In the genomic region with DNA sequence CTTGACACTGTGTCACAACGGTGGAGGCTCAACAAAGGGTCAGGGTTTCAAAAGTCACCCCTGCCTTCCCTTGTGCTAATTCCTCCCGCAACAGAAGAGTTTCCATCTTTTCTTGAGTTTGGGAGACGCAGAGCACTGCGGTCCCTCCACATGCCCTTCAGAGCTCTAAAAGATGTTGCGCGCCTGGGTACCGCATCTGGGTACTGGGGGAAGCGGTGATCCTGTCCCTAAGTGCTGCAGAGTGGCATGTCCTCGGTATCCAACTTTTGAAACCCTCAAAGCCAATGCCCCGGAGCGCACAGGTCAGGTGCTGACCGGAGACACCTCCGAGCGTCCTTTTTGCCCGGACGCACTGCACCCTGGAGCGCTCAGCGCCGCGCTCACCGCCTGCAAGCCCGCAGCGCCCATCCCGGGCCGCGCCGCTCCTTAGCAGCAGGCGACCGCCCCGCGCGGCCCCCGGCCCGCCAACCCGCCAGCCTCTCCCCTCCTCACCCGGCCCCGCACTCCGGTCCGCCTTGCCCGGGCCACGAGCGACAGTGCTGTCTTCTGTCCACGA, we compare ENCODE assay signal across 9 mouse cellular contexts. TPM values are rescaled to one million over a fixed set of nuclear protein-coding genes. Genes with fewer than 3 reads are reported as not detected.
DNase-seq lines count a peak whose midpoint lies in the region; ATAC-seq lines count a peak whose summit lies in the region.
"Had no signal": no experiment of that assay in that cellular context is flagged by ENCODE, and none has a peak within 500 bp of the region (broad histone marks: within the 10 kb centered on the region; RNA-seq: fewer than 3 reads in every experiment).

No protein-coding gene starts in this region.

- peak; percentile 28 for ATAC-seq in frontal cortex, adult (ENCODE audit: low TSS enrichment)
- peak; percentile 56 for ATAC-seq in midbrain, embryonic 14.5 days (ENCODE audit: low FRiP score, low TSS enrichment)
- no peak for ATAC-seq in monocyte, adult 5-6 weeks (replicated peaks; ENCODE audit: insufficient number of reproducible peaks, low FRiP score, low TSS enrichment, poor library complexity, severe bottlenecking)

- under 1% methylated on average over 42 of the region's 43 CpGs for WGBS in midbrain, embryonic 14.5 days

- peak overlapping the region; percentile 66 for H3K9ac ChIP-seq in midbrain, embryonic 14.5 days (replicated peaks; ENCODE audit: low read length)

- H3K27ac ChIP-seq in midbrain, embryonic 14.5 days (replicated peaks; ENCODE audit: low read depth, low read length) = no peak overlapping the region; the same call in 1 of the 2 replicates

- 0 out of 2 replicates have a peak, but pooled peaks cover 7% of the 10 kb centered on the region for H3K4me1 ChIP-seq in midbrain, embryonic 14.5 days (ENCODE audit: control insufficient read depth, insufficient read depth, low read length)

- no peaks in the 10 kb centered on the region for H3K27me3 ChIP-seq in midbrain, embryonic 14.5 days (ENCODE audit: control insufficient read depth, insufficient read depth, low read length)

- no peaks in the 10 kb centered on the region for H3K9me3 ChIP-seq in midbrain, embryonic 14.5 days (ENCODE audit: control insufficient read depth, low read length)

- DNase-seq in frontal cortex, postnatal 25 days (ENCODE audit: low spot score in 2 of 2) = no peak
- DNase-seq in thymus, postnatal 36 days = peak; percentile 2 to 38
- DNase-seq in thymus, postnatal 14 days = no peak
- peak; percentile 48 for DNase-seq in kidney, adult 9 months
- DNase-seq in midbrain, embryonic 14.5 days = peak; percentile 58
- no peak for DNase-seq in gastrocnemius, adult 8-10 months (ENCODE audit: low spot score in 2 of 2)

- peak overlapping the region; percentile 90 for H3K4me2 ChIP-seq in midbrain, embryonic 14.5 days (ENCODE audit: low read length)

- H3K36me3 ChIP-seq in midbrain, embryonic 14.5 days (ENCODE audit: control insufficient read depth, insufficient read depth, low read length) = no peaks in the 10 kb centered on the region

- H3K4me3 ChIP-seq in midbrain, embryonic 14.5 days (replicated peaks; ENCODE audit: low read depth, low read length) = peak overlapping the region; percentile 68

RNA-seq across cellular contexts. Expression of gene Ugt8a, which starts 0.8 kb away (rescaled TPM):
- polyA plus RNA-seq in midbrain, embryonic 14.5 days (2014; fragmentation: Nextera tagmentation; extraction: Ambion mirVana) = 3.3 and 4.2 TPM in 2 replicates
- total RNA-seq in monocyte, adult 5-6 weeks (2017) = not detected in 3 replicates
- under 1 TPM; 0.07 to 0.67 (median 0.39) TPM for total RNA-seq in gastrocnemius, adult 8-10 months (2022)
- total RNA-seq: neutrophil, adult 5-6 weeks had no signal

Comparison
In these comparisons a context has a peak if more than half of its experiments do, and no peak if none do; other contexts are left out.
1. DNase-seq: peak in thymus, postnatal 36 days (2 of 2), kidney, adult 9 months (single experiment) and midbrain, embryonic 14.5 days (single experiment); none in frontal cortex, postnatal 25 days (0 of 2), thymus, postnatal 14 days (single experiment) and gastrocnemius, adult 8-10 months (0 of 2).